Mouse (Mus musculus): ENCODE data around the gene Wnt2.

GRCm38 (mm10) chr6:17974416-17974815 is 56.0 kb downstream of the Wnt2 start:
- TF ChIP-seq CTCF (IDR thresholded peaks at IDR 0.05) (no peak), POLR2A (IDR thresholded peaks at IDR 0.05; ENCODE audit: insufficient read depth, low read depth, low read length) (no peak)

Measured in heart, adult 2 months (tissue).